Mouse (Mus musculus): ENCODE results near the gene Camk2n1. TPM values are rescaled to one million over a fixed set of nuclear protein-coding genes. Genes with fewer than 3 reads are reported as not detected.
A peak's percentile ranks its signal among the peaks of the same experiment; 100 is the strongest.

Camk2n1 gene
- polyA plus RNA-seq, 1 experiment from 2014 or later, result 13.8 TPM

- ATAC-seq (replicated peaks; ENCODE audit: low FRiP score, low read depth), result no peak
- H3K4me1 ChIP-seq (replicated peaks; ENCODE audit: insufficient read depth, low read length), result peaks cover 37% of the 10 kb centered on the region
- H3K9ac ChIP-seq (ENCODE audit: low read depth, low read length), result peak overlapping the region; percentile 96
- H3K9me3 ChIP-seq (replicated peaks; ENCODE audit: low read length), result no peaks in the 10 kb centered on the region
- no peaks in the 10 kb centered on the region for H3K36me3 ChIP-seq (ENCODE audit: insufficient read depth, low read length)
- peak; percentile 31; the same call in 1 of the 2 replicates for TF ChIP-seq CTCF (IDR thresholded peaks at IDR 0.05; ENCODE audit: low read depth)
- peak overlapping the region; percentile 71 for H3K4me2 ChIP-seq (ENCODE audit: low read length)
- peak overlapping the region; percentile 97 for H3K27ac ChIP-seq
- DNase-seq (ENCODE audit: low spot score), result peak; percentile 27
- 16% methylated on average over 8 of the region's 8 CpGs for WGBS
- H3K27me3 ChIP-seq (ENCODE audit: insufficient read depth, low read length), result no peaks in the 10 kb centered on the region
- peak overlapping the region; percentile 95 for H3K4me3 ChIP-seq (replicated peaks; ENCODE audit: low read depth, low read length)
These were observed 2.4 kb downstream of the Camk2n1 start for GRCm38 (mm10) chr4:138456536-138456935.

- H3K27ac ChIP-seq, result no peak overlapping the region
- H3K4me3 ChIP-seq (replicated peaks; ENCODE audit: low read depth, low read length), result no peak overlapping the region; the same call in 1 of the 2 replicates
- no peak for TF ChIP-seq CTCF (IDR thresholded peaks at IDR 0.05; ENCODE audit: low read depth)
- DNase-seq (ENCODE audit: low spot score) (no peak), ATAC-seq (replicated peaks; ENCODE audit: low FRiP score, low read depth) (no peak)
- no peaks in the 10 kb centered on the region for H3K27me3 ChIP-seq (ENCODE audit: insufficient read depth, low read length)
- H3K36me3 ChIP-seq (ENCODE audit: insufficient read depth, low read length), result no peaks in the 10 kb centered on the region
- WGBS, result 43% methylated on average over 4 of the region's 4 CpGs
- no peak overlapping the region for H3K9ac ChIP-seq (ENCODE audit: low read depth, low read length)
- H3K4me2 ChIP-seq (ENCODE audit: low read length), result peak overlapping the region; percentile 71; the same call in 1 of the 2 replicates
- H3K9me3 ChIP-seq (replicated peaks; ENCODE audit: low read length), result no peaks in the 10 kb centered on the region
- peaks cover 37% of the 10 kb centered on the region for H3K4me1 ChIP-seq (replicated peaks; ENCODE audit: insufficient read depth, low read length)
These were observed 3.0 kb downstream of the Camk2n1 start for GRCm38 (mm10) chr4:138457091-138457490.

GRCm38 (mm10) chr4:138458171-138458570 lies 4.1 kb downstream of the Camk2n1 start:
- Histone ChIP-seq H3K4me3 (replicated peaks; ENCODE audit: low read depth, low read length) (no peak overlapping the region), H3K36me3 (ENCODE audit: insufficient read depth, low read length) (no peaks in the 10 kb centered on the region), H3K27ac (no peak overlapping the region), H3K9ac (ENCODE audit: low read depth, low read length) (no peak overlapping the region), H3K9me3 (replicated peaks; ENCODE audit: low read length) (no peaks in the 10 kb centered on the region), H3K4me2 (ENCODE audit: low read length) (no peak overlapping the region), H3K27me3 (ENCODE audit: insufficient read depth, low read length) (no peaks in the 10 kb centered on the region), H3K4me1 (replicated peaks; ENCODE audit: insufficient read depth, low read length) (peaks cover 44% of the 10 kb centered on the region)
- 77% methylated on average over 7 of the region's 7 CpGs for WGBS
- DNase-seq (ENCODE audit: low spot score), result no peak
- no peak for ATAC-seq (replicated peaks; ENCODE audit: low FRiP score, low read depth)
- no peak for TF ChIP-seq CTCF (IDR thresholded peaks at IDR 0.05; ENCODE audit: low read depth)

GRCm38 (mm10) chr4:138458735-138459440 lies 4.8 kb downstream of the Camk2n1 start:
- H3K4me1 ChIP-seq (replicated peaks; ENCODE audit: insufficient read depth, low read length), result peaks cover 44% of the 10 kb centered on the region
- no peak for TF ChIP-seq CTCF (IDR thresholded peaks at IDR 0.05; ENCODE audit: low read depth)

GRCm38 (mm10) chr4:138459775-138460174 lies 5.7 kb downstream of the Camk2n1 start:
- no peaks in the 10 kb centered on the region for H3K27me3 ChIP-seq (ENCODE audit: insufficient read depth, low read length)
- no peaks in the 10 kb centered on the region for H3K9me3 ChIP-seq (replicated peaks; ENCODE audit: low read length)
- 60% methylated on average over 6 of the region's 6 CpGs for WGBS
- TF ChIP-seq CTCF (IDR thresholded peaks at IDR 0.05; ENCODE audit: low read depth), result no peak
- no peak overlapping the region for H3K9ac ChIP-seq (ENCODE audit: low read depth, low read length)
- peak overlapping the region; percentile 68; the same call in 1 of the 2 replicates for H3K27ac ChIP-seq
- no peaks in the 10 kb centered on the region for H3K36me3 ChIP-seq (ENCODE audit: insufficient read depth, low read length)
- H3K4me2 ChIP-seq (ENCODE audit: low read length), result no peak overlapping the region
- 0 out of 2 replicates have a peak, but pooled peaks have one; percentile 12 for ATAC-seq (replicated peaks; ENCODE audit: low FRiP score, low read depth)
- H3K4me1 ChIP-seq (replicated peaks; ENCODE audit: insufficient read depth, low read length), result peaks cover 53% of the 10 kb centered on the region
- H3K4me3 ChIP-seq (replicated peaks; ENCODE audit: low read depth, low read length), result no peak overlapping the region
- DNase-seq (ENCODE audit: low spot score), result peak; percentile 30

More at GRCm38 (mm10) chr4:138458735-138459440, 4.8 kb downstream of the Camk2n1 start:
- Histone ChIP-seq H3K4me3 (replicated peaks; ENCODE audit: low read depth, low read length) (no peak overlapping the region), H3K4me2 (ENCODE audit: low read length) (no peak overlapping the region), H3K36me3 (ENCODE audit: insufficient read depth, low read length) (no peaks in the 10 kb centered on the region), H3K9ac (ENCODE audit: low read depth, low read length) (no peak overlapping the region), H3K9me3 (replicated peaks; ENCODE audit: low read length) (no peaks in the 10 kb centered on the region), H3K27me3 (ENCODE audit: insufficient read depth, low read length) (no peaks in the 10 kb centered on the region), H3K27ac (peak overlapping the region; percentile 20; the same call in 1 of the 2 replicates)
- WGBS, result 37% methylated on average over 5 of the region's 5 CpGs
- ATAC-seq (replicated peaks; ENCODE audit: low FRiP score, low read depth), result no peak
- peak; percentile 28 for DNase-seq (ENCODE audit: low spot score)

GRCm38 (mm10) chr4:138460910-138461309 lies 6.8 kb downstream of the Camk2n1 start:
- Histone ChIP-seq H3K9ac (ENCODE audit: low read depth, low read length) (no peak overlapping the region), H3K27ac (peak overlapping the region; percentile 68; the same call in 1 of the 2 replicates), H3K36me3 (ENCODE audit: insufficient read depth, low read length) (no peaks in the 10 kb centered on the region), H3K4me1 (replicated peaks; ENCODE audit: insufficient read depth, low read length) (peaks cover 63% of the 10 kb centered on the region), H3K4me3 (replicated peaks; ENCODE audit: low read depth, low read length) (no peak overlapping the region), H3K4me2 (ENCODE audit: low read length) (no peak overlapping the region), H3K9me3 (replicated peaks; ENCODE audit: low read length) (no peaks in the 10 kb centered on the region), H3K27me3 (ENCODE audit: insufficient read depth, low read length) (no peaks in the 10 kb centered on the region)
- DNase-seq (ENCODE audit: low spot score), result peak; percentile 57
- no peak for TF ChIP-seq CTCF (IDR thresholded peaks at IDR 0.05; ENCODE audit: low read depth)
- WGBS, result 26% methylated on average over 9 of the region's 9 CpGs
- ATAC-seq (replicated peaks; ENCODE audit: low FRiP score, low read depth), result no peak
